Mouse (Mus musculus) liver, embryonic 15.5 days (tissue): ENCODE results near the gene Hoxd9. TPM values are rescaled to one million over a fixed set of nuclear protein-coding genes. Genes with fewer than 3 reads are reported as not detected.
A peak's percentile ranks its signal among the peaks of the same experiment; 100 is the strongest.

Experiments
- ATAC-seq: fragments of 200-750 bp; cut with Nextera tagmentation; 2 replicates; pipeline ENCODE4 v1.8.0; 2017; ENCODE audit warnings: moderate number of reproducible peaks, mild to moderate bottlenecking, moderate library complexity; ENCODE audit not compliant: insufficient read depth
- H3K27ac ChIP-seq: fragments of 300-500 bp; sonication (generic); replicated peaks from 2 replicates; pipeline ENCODE4 v1.5.1; 2015; ENCODE audit warnings: mild to moderate bottlenecking, inconsistent platforms
- H3K27me3 ChIP-seq: fragments of 300-500 bp; sonication (generic); 2 replicates; pipeline ENCODE4 v1.6.1; 2015; ENCODE audit warnings: mild to moderate bottlenecking, inconsistent platforms
- H3K36me3 ChIP-seq: fragments of 300-500 bp; sonication (generic); replicated peaks from 2 replicates; pipeline ENCODE4 v1.6.1; 2015; ENCODE audit warnings: moderate library complexity, mild to moderate bottlenecking, inconsistent platforms
- H3K4me1 ChIP-seq: fragments of 300-500 bp; sonication (generic); replicated peaks from 2 replicates; pipeline ENCODE4 v1.6.1; 2015; ENCODE audit warnings: inconsistent platforms
- H3K4me2 ChIP-seq: fragments of 300-500 bp; sonication (generic); 2 replicates; pipeline ENCODE4 v1.6.1; 2015; ENCODE audit warnings: moderate library complexity, mild to moderate bottlenecking, inconsistent platforms
- H3K4me3 ChIP-seq: fragments of 300-500 bp; sonication (generic); replicated peaks from 2 replicates; pipeline ENCODE4 v1.5.1; 2015; ENCODE audit warnings: mild to moderate bottlenecking, inconsistent platforms
- H3K9ac ChIP-seq: fragments of 300-500 bp; sonication (generic); 2 replicates; pipeline ENCODE4 v1.6.1; 2015; ENCODE audit warnings: moderate library complexity, mild to moderate bottlenecking, inconsistent platforms
- H3K9me3 ChIP-seq: fragments of 300-500 bp; sonication (generic); replicated peaks from 2 replicates; pipeline ENCODE4 v1.6.1; 2016; ENCODE audit warnings: inconsistent platforms
- WGBS: fragments of 180-500 bp; shearing (Covaris S2); methylation state at CpG from one replicate; pipeline ENCODE4 v1.1.7; 2015; ENCODE audit warnings: mixed read lengths; ENCODE audit not compliant: insufficient replicate concordance; 5-methylcytosine and 5-hydroxymethylcytosine counted together
- polyA plus RNA-seq: library from polyadenylated mRNA; unstranded; fragments of >200 nt; fragmentation: Nextera tagmentation; extraction: Ambion mirVana; gene quantifications from 2 replicates; pipeline ENCODE4 v1.2.1, GENCODE M21; 2015

Gene Hoxd9
- polyA plus RNA-seq, 1 experiment from 2014 or later = not detected

- 1% methylated on average over 16 of the region's 16 CpGs for WGBS
- no peak overlapping the region for H3K9ac ChIP-seq
Observed at GRCm38 (mm10) chr2:74710929-74711543, 13.5 kb downstream of the Hoxd9 start.

GRCm38 (mm10) chr2:74711721-74712621, 14.4 kb downstream of the Hoxd9 start, which contains the start of the genes Hoxd3 and Hoxd4:
Gene Hoxd3, plus strand, starts transcription at chr2:74711927.
Gene Hoxd4, plus strand, starts transcription at chr2:74711929.
- H3K9me3 ChIP-seq = no peaks in the 10 kb centered on the region
- peak within 1 kb of the TSS; percentile 27 for H3K4me3 ChIP-seq
- no peak within 1 kb of the TSS for H3K27ac ChIP-seq
- H3K4me1 ChIP-seq = 0 out of 2 replicates have a peak, but pooled peaks cover 2% of the 10 kb centered on the region
- peak within 1 kb of the TSS; percentile 40 for H3K4me2 ChIP-seq
- no peak within 1 kb of the TSS for H3K9ac ChIP-seq
- H3K36me3 ChIP-seq = no peaks in the 10 kb centered on the region
- under 1% methylated on average over 65 of the region's 65 CpGs for WGBS
- ATAC-seq = no peak
- peaks cover 100% of the 10 kb centered on the region for H3K27me3 ChIP-seq

More at GRCm38 (mm10) chr2:74710929-74711543, 13.5 kb downstream of the Hoxd9 start:
- Histone ChIP-seq H3K27ac (no peak overlapping the region), H3K27me3 (peaks cover 100% of the 10 kb centered on the region), H3K4me3 (no peak overlapping the region), H3K9me3 (no peaks in the 10 kb centered on the region), H3K36me3 (no peaks in the 10 kb centered on the region), H3K4me2 (no peak overlapping the region), H3K4me1 (0 out of 2 replicates have a peak, but pooled peaks cover 2% of the 10 kb centered on the region)
- no peak for ATAC-seq

- H3K4me1 ChIP-seq = 0 out of 2 replicates have a peak, but pooled peaks cover 2% of the 10 kb centered on the region
- H3K27ac ChIP-seq = no peak overlapping the region
- ATAC-seq = no peak
- H3K9me3 ChIP-seq = no peaks in the 10 kb centered on the region
- H3K4me3 ChIP-seq = no peak overlapping the region
- peaks cover 97% of the 10 kb centered on the region for H3K27me3 ChIP-seq
- no peak overlapping the region for H3K4me2 ChIP-seq
- WGBS = 16% methylated on average over 19 of the region's 19 CpGs
- H3K36me3 ChIP-seq = no peaks in the 10 kb centered on the region
- H3K9ac ChIP-seq = no peak overlapping the region
Observed at GRCm38 (mm10) chr2:74713239-74714150, 16.0 kb downstream of the Hoxd9 start.

GRCm38 (mm10) chr2:74714156-74714789, 16.7 kb downstream of the Hoxd9 start:
- Histone ChIP-seq H3K4me2 (no peak overlapping the region), H3K27ac (no peak overlapping the region), H3K9ac (no peak overlapping the region), H3K4me3 (no peak overlapping the region), H3K36me3 (no peaks in the 10 kb centered on the region), H3K9me3 (no peaks in the 10 kb centered on the region), H3K4me1 (0 out of 2 replicates have a peak, but pooled peaks cover 2% of the 10 kb centered on the region), H3K27me3 (peaks cover 97% of the 10 kb centered on the region)
- ATAC-seq = no peak
- 9% methylated on average over 18 of the region's 18 CpGs for WGBS

GRCm38 (mm10) chr2:74714881-74715280, 17.4 kb downstream of the Hoxd9 start:
- H3K27ac ChIP-seq = no peak overlapping the region
- H3K27me3 ChIP-seq = peaks cover 97% of the 10 kb centered on the region
- no peak overlapping the region for H3K4me2 ChIP-seq
- ATAC-seq = no peak
- H3K4me3 ChIP-seq = no peak overlapping the region
- H3K9ac ChIP-seq = no peak overlapping the region
- no peaks in the 10 kb centered on the region for H3K9me3 ChIP-seq
- H3K4me1 ChIP-seq = 0 out of 2 replicates have a peak, but pooled peaks cover 2% of the 10 kb centered on the region
- H3K36me3 ChIP-seq = no peaks in the 10 kb centered on the region
- 1% methylated on average over 14 of the region's 14 CpGs for WGBS

GRCm38 (mm10) chr2:74715504-74716241, 18.1 kb downstream of the Hoxd9 start:
- Histone ChIP-seq H3K4me3 (no peak overlapping the region), H3K9ac (no peak overlapping the region), H3K36me3 (no peaks in the 10 kb centered on the region), H3K27ac (no peak overlapping the region), H3K4me2 (peak overlapping the region; percentile 25; the same call in 1 of the 2 replicates), H3K27me3 (peaks cover 97% of the 10 kb centered on the region), H3K9me3 (no peaks in the 10 kb centered on the region), H3K4me1 (0 out of 2 replicates have a peak, but pooled peaks cover 2% of the 10 kb centered on the region)
- ATAC-seq = no peak
- WGBS = 3% methylated on average over 26 of the region's 26 CpGs

GRCm38 (mm10) chr2:74720384-74720783, 22.9 kb downstream of the Hoxd9 start:
- Histone ChIP-seq H3K27me3 (peaks cover 97% of the 10 kb centered on the region), H3K4me3 (no peak overlapping the region), H3K9me3 (no peaks in the 10 kb centered on the region), H3K36me3 (no peaks in the 10 kb centered on the region), H3K27ac (no peak overlapping the region), H3K4me2 (no peak overlapping the region), H3K9ac (no peak overlapping the region), H3K4me1 (0 out of 2 replicates have a peak, but pooled peaks cover 2% of the 10 kb centered on the region)
- 10% methylated on average over 2 of the region's 2 CpGs for WGBS
- ATAC-seq = no peak

- H3K27me3 ChIP-seq = peaks cover 97% of the 10 kb centered on the region
- no peak overlapping the region for H3K4me2 ChIP-seq
- 37% methylated on average over 5 of the region's 5 CpGs for WGBS
Observed at GRCm38 (mm10) chr2:74720955-74721491, 23.5 kb downstream of the Hoxd9 start.

GRCm38 (mm10) chr2:74721882-74722281, 24.4 kb downstream of the Hoxd9 start:
- ATAC-seq = no peak
- no peak overlapping the region for H3K4me2 ChIP-seq
- H3K27ac ChIP-seq = no peak overlapping the region
- 16% methylated on average over 6 of the region's 6 CpGs for WGBS
- H3K4me1 ChIP-seq = no peaks in the 10 kb centered on the region
- no peaks in the 10 kb centered on the region for H3K36me3 ChIP-seq
- H3K27me3 ChIP-seq = peaks cover 97% of the 10 kb centered on the region
- no peaks in the 10 kb centered on the region for H3K9me3 ChIP-seq
- no peak overlapping the region for H3K9ac ChIP-seq
- H3K4me3 ChIP-seq = no peak overlapping the region

More at GRCm38 (mm10) chr2:74720955-74721491, 23.5 kb downstream of the Hoxd9 start:
- Histone ChIP-seq H3K4me1 (no peaks in the 10 kb centered on the region), H3K27ac (no peak overlapping the region), H3K9me3 (no peaks in the 10 kb centered on the region), H3K36me3 (no peaks in the 10 kb centered on the region), H3K4me3 (no peak overlapping the region), H3K9ac (no peak overlapping the region)
- no peak for ATAC-seq
